Mouse (Mus musculus): Measurements from ENCODE around the gene Wwox.
A peak's percentile ranks its signal among the peaks of the same experiment; 100 is the strongest.

Gene Wwox

GRCm38 (mm10) chr8:114751376-114752135, 312.1 kb downstream of the Wwox start:
- no peak for DNase-seq

- no peak for DNase-seq
Measured at GRCm38 (mm10) chr8:114759621-114760020, 320.2 kb downstream of the Wwox start.

- DNase-seq = no peak
Measured at GRCm38 (mm10) chr8:114768536-114768935, 329.1 kb downstream of the Wwox start.

- DNase-seq = peak; percentile 86
Measured at GRCm38 (mm10) chr8:114770856-114771776, 331.7 kb downstream of the Wwox start.

GRCm38 (mm10) chr8:114772276-114772849, 332.9 kb downstream of the Wwox start:
- DNase-seq = no peak

- DNase-seq = peak; percentile 75
Measured at GRCm38 (mm10) chr8:114773461-114774414, 334.3 kb downstream of the Wwox start.

- no peak for DNase-seq
Measured at GRCm38 (mm10) chr8:114774415-114774775, 334.9 kb downstream of the Wwox start.

GRCm38 (mm10) chr8:114775543-114775942, 336.1 kb downstream of the Wwox start:
- DNase-seq = no peak

GRCm38 (mm10) chr8:114776696-114777095, 337.2 kb downstream of the Wwox start:
- no peak for DNase-seq

- no peak for DNase-seq
Measured at GRCm38 (mm10) chr8:114777271-114777980, 338.0 kb downstream of the Wwox start.

GRCm38 (mm10) chr8:114779002-114779401, 339.5 kb downstream of the Wwox start:
- no peak for DNase-seq

- DNase-seq = no peak
Measured at GRCm38 (mm10) chr8:114783321-114783720, 343.9 kb downstream of the Wwox start.

- no peak for DNase-seq
Measured at GRCm38 (mm10) chr8:114785834-114786233, 346.4 kb downstream of the Wwox start.

GRCm38 (mm10) chr8:114789616-114790015, 350.2 kb downstream of the Wwox start:
- no peak for DNase-seq

- DNase-seq = no peak
Measured at GRCm38 (mm10) chr8:114790754-114791153, 351.3 kb downstream of the Wwox start.

- DNase-seq = no peak
Measured at GRCm38 (mm10) chr8:114793682-114794081, 354.2 kb downstream of the Wwox start.

- DNase-seq = no peak
Measured at GRCm38 (mm10) chr8:114801428-114802134, 362.1 kb downstream of the Wwox start.

GRCm38 (mm10) chr8:114803113-114803512, 363.7 kb downstream of the Wwox start:
- peak; percentile 61 for DNase-seq

- peak; percentile 43 for DNase-seq
Measured at GRCm38 (mm10) chr8:114806826-114807420, 367.5 kb downstream of the Wwox start.

GRCm38 (mm10) chr8:114807676-114808426, 368.4 kb downstream of the Wwox start:
- DNase-seq = peak; percentile 39
